Mouse (Mus musculus): ENCODE measurements around the gene Cadps2. TPM values are rescaled to one million over a fixed set of nuclear protein-coding genes. Genes with fewer than 3 reads are reported as not detected.

The Cadps2 gene
- polyA plus RNA-seq, 1 experiment from 2014 or later = 0.57 TPM

DNA sequence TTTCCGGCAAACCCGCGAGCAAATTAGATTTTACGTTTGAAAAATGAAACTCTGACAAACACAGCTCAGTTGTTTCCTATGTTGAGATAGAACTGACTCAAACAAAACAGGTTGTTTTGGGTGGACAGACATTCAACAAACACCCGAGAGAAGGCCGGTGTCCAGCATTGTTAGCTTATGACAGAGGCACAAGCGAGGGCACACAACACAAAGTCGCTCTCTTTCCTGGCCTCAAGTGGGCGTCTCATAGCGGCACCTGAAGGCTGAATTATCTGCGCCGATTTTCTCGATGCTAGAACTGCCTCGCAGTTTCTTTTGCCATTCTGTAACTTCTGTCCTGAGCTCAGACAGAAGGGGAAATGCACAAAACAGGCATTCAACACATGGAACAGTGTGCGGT lies 780 bp upstream of the Cadps2 start:
- no peak for ATAC-seq
- H3K4me1 ChIP-seq (ENCODE audit: control insufficient read depth, insufficient read depth, low read length) = 0 out of 2 replicates have a peak, but pooled peaks cover 10% of the 10 kb centered on the region
- no peaks in the 10 kb centered on the region for H3K36me3 ChIP-seq (ENCODE audit: control insufficient read depth, insufficient read depth, low read length)
- peak overlapping the region; percentile 89 for H3K4me2 ChIP-seq (ENCODE audit: low read depth, low read length)
- H3K9ac ChIP-seq (ENCODE audit: low read depth, low read length) = peak overlapping the region; percentile 73; the same call in 1 of the 2 replicates
- peaks cover 22% of the 10 kb centered on the region for H3K27me3 ChIP-seq (replicated peaks; ENCODE audit: control insufficient read depth, insufficient read depth, low read length)
- peak overlapping the region; percentile 71 for H3K4me3 ChIP-seq (ENCODE audit: low read length)
- 1% methylated on average over 15 of the region's 15 CpGs for WGBS
- no peak overlapping the region for H3K27ac ChIP-seq (ENCODE audit: low read length)
- no peaks in the 10 kb centered on the region for H3K9me3 ChIP-seq (ENCODE audit: control insufficient read depth, low read length)

DNA sequence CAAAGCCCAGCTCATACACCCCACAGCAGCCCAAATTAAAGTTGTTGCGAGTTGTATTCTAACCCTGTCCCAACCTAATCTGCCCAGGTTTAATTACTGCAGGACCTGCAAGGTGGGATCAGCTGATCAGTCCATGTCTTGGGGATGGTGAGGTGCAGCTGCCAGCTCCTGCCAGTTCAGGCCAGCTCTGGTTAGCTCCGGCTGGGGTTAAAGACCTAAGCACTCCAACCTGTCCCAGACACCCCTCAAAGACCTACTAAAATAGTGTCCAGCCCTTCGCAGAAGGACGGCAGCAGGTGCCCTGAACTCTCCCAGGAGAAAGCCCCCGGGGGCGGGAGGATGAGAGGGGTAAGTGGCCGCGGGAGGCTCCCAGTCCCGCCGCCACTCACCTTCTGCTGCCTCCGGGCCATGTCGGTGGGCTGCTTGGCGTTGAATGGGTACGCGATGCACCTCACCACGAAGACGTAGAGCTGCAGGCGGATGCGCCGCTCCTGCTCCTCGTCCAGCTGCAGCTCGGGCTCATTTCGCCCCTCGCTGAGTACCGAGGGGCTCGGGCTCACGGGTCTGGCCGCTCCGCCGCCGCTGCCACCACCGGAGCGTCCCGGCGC lies 716 bp downstream of the Cadps2 start:
- no peaks in the 10 kb centered on the region for H3K9me3 ChIP-seq (ENCODE audit: control insufficient read depth, low read length)
- peak; percentile 52 for ATAC-seq
- H3K4me1 ChIP-seq (ENCODE audit: control insufficient read depth, insufficient read depth, low read length) = 0 out of 2 replicates have a peak, but pooled peaks cover 10% of the 10 kb centered on the region
- WGBS = 2% methylated on average over 35 of the region's 35 CpGs
- peak overlapping the region; percentile 89 for H3K4me2 ChIP-seq (ENCODE audit: low read depth, low read length)
- no peak overlapping the region for H3K27ac ChIP-seq (ENCODE audit: low read length)
- no peaks in the 10 kb centered on the region for H3K36me3 ChIP-seq (ENCODE audit: control insufficient read depth, insufficient read depth, low read length)
- H3K27me3 ChIP-seq (replicated peaks; ENCODE audit: control insufficient read depth, insufficient read depth, low read length) = peaks cover 22% of the 10 kb centered on the region
- H3K4me3 ChIP-seq (ENCODE audit: low read length) = peak overlapping the region; percentile 71
- H3K9ac ChIP-seq (ENCODE audit: low read depth, low read length) = peak overlapping the region; percentile 73

DNA sequence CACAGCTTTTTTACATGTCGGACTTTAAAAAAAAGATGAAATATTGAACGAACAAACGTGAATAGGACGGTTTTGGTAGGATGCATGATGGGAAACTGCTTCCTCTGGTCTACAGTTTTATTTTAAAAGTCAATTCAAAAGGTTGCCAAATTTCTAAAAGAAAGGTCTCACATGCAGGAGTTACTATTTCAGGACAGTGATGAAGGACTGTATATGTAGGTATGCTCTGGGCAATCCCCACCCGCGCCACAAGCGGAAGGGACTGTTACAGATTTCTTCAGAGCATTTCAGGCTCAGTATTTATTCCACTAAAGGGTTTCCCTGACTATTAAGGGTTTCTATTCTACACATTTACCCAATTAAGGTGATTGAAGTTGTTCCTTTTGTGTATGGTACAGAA lies 1.6 kb downstream of the Cadps2 start:
- Histone ChIP-seq H3K27ac (ENCODE audit: low read length) (no peak overlapping the region), H3K9me3 (ENCODE audit: control insufficient read depth, low read length) (no peaks in the 10 kb centered on the region), H3K4me2 (ENCODE audit: low read depth, low read length) (no peak overlapping the region), H3K36me3 (ENCODE audit: control insufficient read depth, insufficient read depth, low read length) (no peaks in the 10 kb centered on the region), H3K4me1 (ENCODE audit: control insufficient read depth, insufficient read depth, low read length) (0 out of 2 replicates have a peak, but pooled peaks cover 10% of the 10 kb centered on the region), H3K4me3 (ENCODE audit: low read length) (no peak overlapping the region), H3K9ac (ENCODE audit: low read depth, low read length) (no peak overlapping the region), H3K27me3 (replicated peaks; ENCODE audit: control insufficient read depth, insufficient read depth, low read length) (peaks cover 22% of the 10 kb centered on the region)
- no peak for ATAC-seq
- 91% methylated on average over 7 of the region's 7 CpGs for WGBS

DNA sequence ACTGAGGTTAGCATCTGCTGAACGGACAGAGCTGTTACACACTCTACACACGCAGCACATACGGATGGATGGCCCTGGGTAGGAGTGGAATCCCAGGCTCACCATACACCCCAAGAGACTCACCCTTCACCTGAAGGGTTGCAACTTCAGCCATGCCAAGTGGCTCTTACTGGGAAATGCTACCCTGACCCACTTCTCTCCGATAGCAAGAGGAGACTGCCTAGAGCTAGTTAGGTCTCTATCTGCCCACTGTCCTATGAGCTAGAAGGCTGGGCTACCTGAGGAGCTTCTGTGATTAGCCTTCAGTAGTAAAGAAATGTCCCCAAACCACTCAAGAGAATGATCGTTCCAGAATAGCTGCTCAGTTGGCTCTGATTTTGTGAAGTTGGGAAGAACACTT lies 2.1 kb downstream of the Cadps2 start:
- Histone ChIP-seq H3K27ac (ENCODE audit: low read length) (no peak overlapping the region), H3K36me3 (ENCODE audit: control insufficient read depth, insufficient read depth, low read length) (no peaks in the 10 kb centered on the region), H3K4me1 (ENCODE audit: control insufficient read depth, insufficient read depth, low read length) (0 out of 2 replicates have a peak, but pooled peaks cover 10% of the 10 kb centered on the region), H3K9ac (ENCODE audit: low read depth, low read length) (no peak overlapping the region), H3K4me2 (ENCODE audit: low read depth, low read length) (no peak overlapping the region), H3K9me3 (ENCODE audit: control insufficient read depth, low read length) (no peaks in the 10 kb centered on the region), H3K27me3 (replicated peaks; ENCODE audit: control insufficient read depth, insufficient read depth, low read length) (peaks cover 22% of the 10 kb centered on the region), H3K4me3 (ENCODE audit: low read length) (no peak overlapping the region)
- ATAC-seq = no peak
- WGBS = 85% methylated on average over 5 of the region's 5 CpGs

DNA sequence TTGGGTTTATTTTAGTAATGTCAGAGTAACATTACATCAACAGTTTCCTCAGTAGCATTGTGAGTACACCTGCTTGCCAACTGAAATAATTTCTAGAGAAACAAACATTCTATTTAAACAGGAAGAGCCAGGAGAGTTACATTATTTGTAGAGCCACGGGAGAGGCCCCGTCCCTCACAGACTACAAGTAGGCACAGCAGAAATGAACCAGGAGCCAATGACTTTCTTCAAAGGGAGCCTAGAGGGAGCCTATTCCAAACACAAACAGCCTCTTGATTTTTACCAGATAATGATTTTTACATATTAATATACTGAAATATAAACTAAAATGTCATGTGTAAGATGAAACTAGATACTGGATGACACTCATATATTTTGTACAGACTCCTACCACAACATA lies 2.5 kb downstream of the Cadps2 start:
- no peak overlapping the region for H3K9ac ChIP-seq (ENCODE audit: low read depth, low read length)
- H3K4me1 ChIP-seq (ENCODE audit: control insufficient read depth, insufficient read depth, low read length) = 0 out of 2 replicates have a peak, but pooled peaks cover 10% of the 10 kb centered on the region
- no peaks in the 10 kb centered on the region for H3K9me3 ChIP-seq (ENCODE audit: control insufficient read depth, low read length)
- no peak overlapping the region for H3K4me2 ChIP-seq (ENCODE audit: low read depth, low read length)
- peaks cover 22% of the 10 kb centered on the region for H3K27me3 ChIP-seq (replicated peaks; ENCODE audit: control insufficient read depth, insufficient read depth, low read length)
- H3K36me3 ChIP-seq (ENCODE audit: control insufficient read depth, insufficient read depth, low read length) = no peaks in the 10 kb centered on the region
- WGBS = 44% methylated on average over 2 of the region's 2 CpGs
- no peak overlapping the region for H3K4me3 ChIP-seq (ENCODE audit: low read length)
- no peak overlapping the region for H3K27ac ChIP-seq (ENCODE audit: low read length)
- no peak for ATAC-seq

DNA sequence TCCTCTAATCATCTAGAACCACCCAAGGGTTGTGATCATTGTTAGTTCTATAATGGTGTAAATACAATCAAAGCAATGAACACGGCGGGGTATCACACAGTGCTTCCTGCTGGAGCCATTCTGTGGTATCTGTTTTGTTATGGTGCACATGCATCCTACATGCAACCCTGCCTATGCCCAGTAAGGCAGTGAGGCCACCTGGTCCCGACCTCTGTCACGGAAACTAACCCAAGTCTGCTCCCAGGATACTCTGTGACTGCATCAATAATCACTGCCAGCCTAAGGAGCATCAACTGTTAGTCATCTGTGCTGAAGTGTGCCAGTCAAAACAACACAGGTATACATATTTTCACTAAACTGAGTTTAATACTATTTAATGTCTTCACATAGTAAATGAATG lies 3.7 kb downstream of the Cadps2 start:
- no peak for ATAC-seq
- 84% methylated on average over 4 of the region's 4 CpGs for WGBS
- Histone ChIP-seq H3K9me3 (ENCODE audit: control insufficient read depth, low read length) (no peaks in the 10 kb centered on the region), H3K4me3 (ENCODE audit: low read length) (no peak overlapping the region), H3K9ac (ENCODE audit: low read depth, low read length) (no peak overlapping the region), H3K27ac (ENCODE audit: low read length) (no peak overlapping the region), H3K4me2 (ENCODE audit: low read depth, low read length) (no peak overlapping the region), H3K36me3 (ENCODE audit: control insufficient read depth, insufficient read depth, low read length) (no peaks in the 10 kb centered on the region), H3K4me1 (ENCODE audit: control insufficient read depth, insufficient read depth, low read length) (0 out of 2 replicates have a peak, but pooled peaks cover 10% of the 10 kb centered on the region), H3K27me3 (replicated peaks; ENCODE audit: control insufficient read depth, insufficient read depth, low read length) (peaks cover 19% of the 10 kb centered on the region)

DNA sequence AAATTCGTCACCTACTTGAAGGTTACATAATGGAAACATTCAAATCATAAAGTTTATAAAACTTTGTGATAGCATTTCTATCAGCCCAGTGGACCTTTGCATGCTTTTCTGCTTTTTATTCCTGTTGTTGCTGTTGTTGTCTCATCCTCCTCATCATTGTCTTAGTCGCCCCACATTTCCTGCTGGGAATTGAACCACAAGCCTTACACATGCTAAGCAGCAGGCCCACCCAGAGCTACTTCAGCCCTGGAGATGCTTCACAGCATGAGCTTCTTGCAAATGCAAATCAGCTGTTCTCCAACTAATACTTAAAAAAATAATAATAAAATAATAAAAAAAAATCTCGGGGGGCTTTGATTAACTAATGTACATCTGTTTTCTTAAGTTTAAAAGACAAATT lies 8.5 kb downstream of the Cadps2 start:
- H3K9me3 ChIP-seq (ENCODE audit: control insufficient read depth, low read length) = no peaks in the 10 kb centered on the region
- H3K4me2 ChIP-seq (ENCODE audit: low read depth, low read length) = no peak overlapping the region
- H3K9ac ChIP-seq (ENCODE audit: low read depth, low read length) = no peak overlapping the region
- WGBS = 63% methylated on average over 3 of the region's 3 CpGs
- no peak overlapping the region for H3K4me3 ChIP-seq (ENCODE audit: low read length)
- no peaks in the 10 kb centered on the region for H3K27me3 ChIP-seq (replicated peaks; ENCODE audit: control insufficient read depth, insufficient read depth, low read length)
- no peaks in the 10 kb centered on the region for H3K36me3 ChIP-seq (ENCODE audit: control insufficient read depth, insufficient read depth, low read length)
- no peak overlapping the region for H3K27ac ChIP-seq (ENCODE audit: low read length)
- ATAC-seq = no peak
- no peaks in the 10 kb centered on the region for H3K4me1 ChIP-seq (ENCODE audit: control insufficient read depth, insufficient read depth, low read length)

DNA sequence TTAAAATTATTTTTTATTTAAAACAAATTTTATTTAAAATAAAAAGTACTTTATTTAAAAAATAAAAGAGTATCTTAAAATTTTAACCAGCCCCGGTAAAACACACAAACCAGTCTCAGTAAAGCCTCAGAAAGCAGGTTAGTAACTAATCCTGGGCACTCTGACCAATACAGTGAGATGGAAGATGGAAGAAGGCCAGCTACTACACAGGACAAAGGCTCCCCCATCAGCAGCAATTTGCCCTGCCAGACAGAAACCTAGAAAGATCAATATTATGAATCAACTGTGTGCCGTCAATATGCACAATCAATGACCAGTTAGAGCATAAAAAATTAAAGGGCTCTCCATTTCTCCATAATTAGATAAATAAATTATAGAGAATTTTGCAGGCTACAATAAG lies 9.9 kb downstream of the Cadps2 start:
- H3K9ac ChIP-seq (ENCODE audit: low read depth, low read length) = no peak overlapping the region
- ATAC-seq = no peak
- H3K4me1 ChIP-seq (ENCODE audit: control insufficient read depth, insufficient read depth, low read length) = no peaks in the 10 kb centered on the region
- H3K27ac ChIP-seq (ENCODE audit: low read length) = no peak overlapping the region
- H3K9me3 ChIP-seq (ENCODE audit: control insufficient read depth, low read length) = no peaks in the 10 kb centered on the region
- WGBS = 85% methylated on average over 2 of the region's 2 CpGs
- H3K27me3 ChIP-seq (replicated peaks; ENCODE audit: control insufficient read depth, insufficient read depth, low read length) = no peaks in the 10 kb centered on the region
- no peak overlapping the region for H3K4me3 ChIP-seq (ENCODE audit: low read length)
- H3K4me2 ChIP-seq (ENCODE audit: low read depth, low read length) = no peak overlapping the region
- no peaks in the 10 kb centered on the region for H3K36me3 ChIP-seq (ENCODE audit: control insufficient read depth, insufficient read depth, low read length)

DNA sequence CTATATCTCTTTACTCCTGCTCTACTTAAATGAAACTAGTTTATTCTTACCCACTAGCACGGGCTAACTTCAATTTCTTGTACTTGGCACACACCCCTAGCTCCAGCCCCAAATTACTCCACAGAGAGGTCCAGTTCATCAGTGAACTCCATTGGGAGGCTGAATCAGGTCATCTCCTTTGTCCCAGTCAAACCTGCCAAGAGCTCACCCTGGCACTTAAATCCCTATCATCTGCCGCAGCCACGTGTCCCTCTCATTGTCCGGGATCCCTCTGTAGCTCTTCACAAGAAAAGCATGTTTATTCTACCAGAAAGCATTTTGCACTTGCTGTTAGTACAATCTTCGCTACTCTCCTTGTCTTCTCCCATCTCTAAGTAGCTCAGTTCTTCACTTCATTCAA lies 17.4 kb downstream of the Cadps2 start:
- no peaks in the 10 kb centered on the region for H3K9me3 ChIP-seq (ENCODE audit: control insufficient read depth, low read length)
- WGBS = 77% methylated on average over 5 of the region's 5 CpGs
- H3K9ac ChIP-seq (ENCODE audit: low read depth, low read length) = no peak overlapping the region
- no peaks in the 10 kb centered on the region for H3K4me1 ChIP-seq (ENCODE audit: control insufficient read depth, insufficient read depth, low read length)
- H3K36me3 ChIP-seq (ENCODE audit: control insufficient read depth, insufficient read depth, low read length) = no peaks in the 10 kb centered on the region
- H3K27me3 ChIP-seq (replicated peaks; ENCODE audit: control insufficient read depth, insufficient read depth, low read length) = no peaks in the 10 kb centered on the region
- no peak overlapping the region for H3K27ac ChIP-seq (ENCODE audit: low read length)
- no peak overlapping the region for H3K4me3 ChIP-seq (ENCODE audit: low read length)
- no peak for ATAC-seq
- no peak overlapping the region for H3K4me2 ChIP-seq (ENCODE audit: low read depth, low read length)

DNA sequence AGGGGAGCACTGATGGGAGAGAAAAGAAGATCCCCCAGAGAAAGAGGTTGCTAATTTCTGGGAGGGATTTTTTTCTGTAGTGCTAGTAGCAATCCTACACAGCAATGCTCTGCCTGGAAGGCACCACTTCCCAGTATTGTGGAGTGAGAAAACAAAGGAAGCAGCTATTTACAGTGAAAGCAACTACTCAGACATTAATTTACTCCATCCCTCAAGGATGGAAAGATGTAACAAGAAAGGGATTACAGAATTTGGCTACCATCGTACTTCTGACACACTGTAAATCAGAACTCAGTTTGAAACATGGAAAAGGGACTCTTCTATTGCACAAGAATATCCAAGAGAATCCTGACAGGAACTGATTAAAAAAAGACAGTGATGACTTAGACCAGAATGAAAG lies 29.1 kb downstream of the Cadps2 start:
- WGBS = 70% methylated on average over 1 of the region's 1 CpGs
- ATAC-seq = no peak
- no peaks in the 10 kb centered on the region for H3K27me3 ChIP-seq (replicated peaks; ENCODE audit: control insufficient read depth, insufficient read depth, low read length)
- no peak overlapping the region for H3K27ac ChIP-seq (ENCODE audit: low read length)
- no peak overlapping the region for H3K4me2 ChIP-seq (ENCODE audit: low read depth, low read length)
- no peaks in the 10 kb centered on the region for H3K36me3 ChIP-seq (ENCODE audit: control insufficient read depth, insufficient read depth, low read length)
- no peak overlapping the region for H3K9ac ChIP-seq (ENCODE audit: low read depth, low read length)
- no peaks in the 10 kb centered on the region for H3K9me3 ChIP-seq (ENCODE audit: control insufficient read depth, low read length)
- no peak overlapping the region for H3K4me3 ChIP-seq (ENCODE audit: low read length)
- H3K4me1 ChIP-seq (ENCODE audit: control insufficient read depth, insufficient read depth, low read length) = no peaks in the 10 kb centered on the region
